Mouse (Mus musculus): ENCODE results near the gene Frzb. TPM values are rescaled to one million over a fixed set of nuclear protein-coding genes. Genes with fewer than 3 reads are reported as not detected.

Frzb gene
- polyA plus RNA-seq, 1 experiment from 2014 or later = 21.9 TPM

GRCm38 (mm10) chr2:80446308-80447151 is 895 bp downstream of the Frzb start:
- ATAC-seq (ENCODE audit: low FRiP score, low TSS enrichment) = peak; percentile 76
- Histone ChIP-seq H3K27me3 (ENCODE audit: control insufficient read depth, insufficient read depth, low read length) (peaks cover 4% of the 10 kb centered on the region; the same call in 1 of the 2 replicates), H3K4me2 (replicated peaks; ENCODE audit: low read depth, low read length) (peak overlapping the region; percentile 98), H3K4me3 (ENCODE audit: low read length) (peak overlapping the region; percentile 61), H3K9ac (ENCODE audit: low read depth, low read length) (peak overlapping the region; percentile 62), H3K36me3 (ENCODE audit: control insufficient read depth, insufficient read depth, low read length) (no peaks in the 10 kb centered on the region), H3K9me3 (ENCODE audit: control insufficient read depth, low read length) (0 out of 2 replicates have a peak, but pooled peaks cover 3% of the 10 kb centered on the region), H3K4me1 (ENCODE audit: control insufficient read depth, insufficient read depth, low read length) (0 out of 2 replicates have a peak, but pooled peaks cover 6% of the 10 kb centered on the region), H3K27ac (ENCODE audit: low read depth, low read length) (peak overlapping the region; percentile 55; the same call in 1 of the 2 replicates)
- under 1% methylated on average over 54 of the region's 54 CpGs for WGBS

GRCm38 (mm10) chr2:80445926-80446307 is 1.5 kb downstream of the Frzb start:
- H3K9me3 ChIP-seq (ENCODE audit: control insufficient read depth, low read length) = 0 out of 2 replicates have a peak, but pooled peaks cover 3% of the 10 kb centered on the region
- ATAC-seq (ENCODE audit: low FRiP score, low TSS enrichment) = no peak
- H3K27ac ChIP-seq (ENCODE audit: low read depth, low read length) = no peak overlapping the region
- 0 out of 2 replicates have a peak, but pooled peaks cover 6% of the 10 kb centered on the region for H3K4me1 ChIP-seq (ENCODE audit: control insufficient read depth, insufficient read depth, low read length)
- H3K36me3 ChIP-seq (ENCODE audit: control insufficient read depth, insufficient read depth, low read length) = no peaks in the 10 kb centered on the region
- H3K27me3 ChIP-seq (ENCODE audit: control insufficient read depth, insufficient read depth, low read length) = peaks cover 4% of the 10 kb centered on the region; the same call in 1 of the 2 replicates
- H3K4me3 ChIP-seq (ENCODE audit: low read length) = peak overlapping the region; percentile 61
- peak overlapping the region; percentile 98 for H3K4me2 ChIP-seq (replicated peaks; ENCODE audit: low read depth, low read length)
- WGBS = 2% methylated on average over 10 of the region's 10 CpGs
- H3K9ac ChIP-seq (ENCODE audit: low read depth, low read length) = peak overlapping the region; percentile 62

GRCm38 (mm10) chr2:80445491-80445890 is 1.9 kb downstream of the Frzb start:
- no peak for ATAC-seq (ENCODE audit: low FRiP score, low TSS enrichment)
- WGBS = 27% methylated on average over 10 of the region's 10 CpGs
- Histone ChIP-seq H3K4me3 (ENCODE audit: low read length) (peak overlapping the region; percentile 61), H3K27me3 (ENCODE audit: control insufficient read depth, insufficient read depth, low read length) (peaks cover 4% of the 10 kb centered on the region; the same call in 1 of the 2 replicates), H3K9ac (ENCODE audit: low read depth, low read length) (no peak overlapping the region), H3K4me2 (replicated peaks; ENCODE audit: low read depth, low read length) (peak overlapping the region; percentile 98), H3K36me3 (ENCODE audit: control insufficient read depth, insufficient read depth, low read length) (no peaks in the 10 kb centered on the region), H3K4me1 (ENCODE audit: control insufficient read depth, insufficient read depth, low read length) (0 out of 2 replicates have a peak, but pooled peaks cover 6% of the 10 kb centered on the region), H3K27ac (ENCODE audit: low read depth, low read length) (no peak overlapping the region), H3K9me3 (ENCODE audit: control insufficient read depth, low read length) (0 out of 2 replicates have a peak, but pooled peaks cover 3% of the 10 kb centered on the region)

- Histone ChIP-seq H3K27ac (ENCODE audit: low read depth, low read length) (no peak overlapping the region), H3K9ac (ENCODE audit: low read depth, low read length) (no peak overlapping the region), H3K36me3 (ENCODE audit: control insufficient read depth, insufficient read depth, low read length) (no peaks in the 10 kb centered on the region), H3K9me3 (ENCODE audit: control insufficient read depth, low read length) (0 out of 2 replicates have a peak, but pooled peaks cover 3% of the 10 kb centered on the region), H3K4me1 (ENCODE audit: control insufficient read depth, insufficient read depth, low read length) (0 out of 2 replicates have a peak, but pooled peaks cover 6% of the 10 kb centered on the region), H3K4me2 (replicated peaks; ENCODE audit: low read depth, low read length) (peak overlapping the region; percentile 98), H3K4me3 (ENCODE audit: low read length) (peak overlapping the region; percentile 61), H3K27me3 (ENCODE audit: control insufficient read depth, insufficient read depth, low read length) (peaks cover 4% of the 10 kb centered on the region; the same call in 1 of the 2 replicates)
- WGBS = 42% methylated on average over 14 of the region's 14 CpGs
- ATAC-seq (ENCODE audit: low FRiP score, low TSS enrichment) = no peak
Observed at GRCm38 (mm10) chr2:80444418-80445365, 2.7 kb downstream of the Frzb start.

- H3K4me3 ChIP-seq (ENCODE audit: low read length) = no peak overlapping the region
- H3K4me1 ChIP-seq (ENCODE audit: control insufficient read depth, insufficient read depth, low read length) = 0 out of 2 replicates have a peak, but pooled peaks cover 6% of the 10 kb centered on the region
- H3K27ac ChIP-seq (ENCODE audit: low read depth, low read length) = no peak overlapping the region
- 93% methylated on average over 2 of the region's 2 CpGs for WGBS
- no peak for ATAC-seq (ENCODE audit: low FRiP score, low TSS enrichment)
- H3K36me3 ChIP-seq (ENCODE audit: control insufficient read depth, insufficient read depth, low read length) = no peaks in the 10 kb centered on the region
- H3K9me3 ChIP-seq (ENCODE audit: control insufficient read depth, low read length) = 0 out of 2 replicates have a peak, but pooled peaks cover 3% of the 10 kb centered on the region
- no peak overlapping the region for H3K9ac ChIP-seq (ENCODE audit: low read depth, low read length)
- no peak overlapping the region for H3K4me2 ChIP-seq (replicated peaks; ENCODE audit: low read depth, low read length)
- peaks cover 4% of the 10 kb centered on the region; the same call in 1 of the 2 replicates for H3K27me3 ChIP-seq (ENCODE audit: control insufficient read depth, insufficient read depth, low read length)
Observed at GRCm38 (mm10) chr2:80443962-80444361, 3.5 kb downstream of the Frzb start.

- ATAC-seq (ENCODE audit: low FRiP score, low TSS enrichment) = no peak; the same call in 1 of the 2 replicates
- H3K4me3 ChIP-seq (ENCODE audit: low read length) = no peak overlapping the region
- 88% methylated on average over 3 of the region's 3 CpGs for WGBS
Observed at GRCm38 (mm10) chr2:80441386-80441785, 6.0 kb downstream of the Frzb start.

GRCm38 (mm10) chr2:80438854-80439253 is 8.6 kb downstream of the Frzb start:
- ATAC-seq (ENCODE audit: low FRiP score, low TSS enrichment) = no peak
- Histone ChIP-seq H3K4me1 (ENCODE audit: control insufficient read depth, insufficient read depth, low read length) (no peaks in the 10 kb centered on the region), H3K9me3 (ENCODE audit: control insufficient read depth, low read length) (0 out of 2 replicates have a peak, but pooled peaks cover under 1% of the 10 kb centered on the region), H3K36me3 (ENCODE audit: control insufficient read depth, insufficient read depth, low read length) (no peaks in the 10 kb centered on the region), H3K9ac (ENCODE audit: low read depth, low read length) (no peak overlapping the region), H3K4me3 (ENCODE audit: low read length) (no peak overlapping the region), H3K27me3 (ENCODE audit: control insufficient read depth, insufficient read depth, low read length) (no peaks in the 10 kb centered on the region), H3K4me2 (replicated peaks; ENCODE audit: low read depth, low read length) (no peak overlapping the region), H3K27ac (ENCODE audit: low read depth, low read length) (no peak overlapping the region)
- 79% methylated on average over 3 of the region's 3 CpGs for WGBS

More at GRCm38 (mm10) chr2:80441386-80441785, 6.0 kb downstream of the Frzb start:
- no peaks in the 10 kb centered on the region for H3K4me1 ChIP-seq (ENCODE audit: control insufficient read depth, insufficient read depth, low read length)
- no peaks in the 10 kb centered on the region for H3K36me3 ChIP-seq (ENCODE audit: control insufficient read depth, insufficient read depth, low read length)
- H3K27ac ChIP-seq (ENCODE audit: low read depth, low read length) = no peak overlapping the region
- H3K9ac ChIP-seq (ENCODE audit: low read depth, low read length) = no peak overlapping the region
- 0 out of 2 replicates have a peak, but pooled peaks cover 3% of the 10 kb centered on the region for H3K9me3 ChIP-seq (ENCODE audit: control insufficient read depth, low read length)
- H3K4me2 ChIP-seq (replicated peaks; ENCODE audit: low read depth, low read length) = no peak overlapping the region
- H3K27me3 ChIP-seq (ENCODE audit: control insufficient read depth, insufficient read depth, low read length) = no peaks in the 10 kb centered on the region

- H3K9me3 ChIP-seq (ENCODE audit: control insufficient read depth, low read length) = no peaks in the 10 kb centered on the region
- H3K27me3 ChIP-seq (ENCODE audit: control insufficient read depth, insufficient read depth, low read length) = no peaks in the 10 kb centered on the region
- no peaks in the 10 kb centered on the region for H3K4me1 ChIP-seq (ENCODE audit: control insufficient read depth, insufficient read depth, low read length)
- H3K4me2 ChIP-seq (replicated peaks; ENCODE audit: low read depth, low read length) = no peak overlapping the region
- no peak overlapping the region for H3K27ac ChIP-seq (ENCODE audit: low read depth, low read length)
- no peak overlapping the region for H3K4me3 ChIP-seq (ENCODE audit: low read length)
- no peak for ATAC-seq (ENCODE audit: low FRiP score, low TSS enrichment)
- H3K9ac ChIP-seq (ENCODE audit: low read depth, low read length) = no peak overlapping the region
- H3K36me3 ChIP-seq (ENCODE audit: control insufficient read depth, insufficient read depth, low read length) = no peaks in the 10 kb centered on the region
- 74% methylated on average over 2 of the region's 2 CpGs for WGBS
Observed at GRCm38 (mm10) chr2:80437401-80437800, 10.0 kb downstream of the Frzb start.

Data from kidney, embryonic 14.5 days (tissue).